Mouse (Mus musculus): ENCODE results near the gene Khdc1c.
"Not testable (repeated sequence)": the region's sequence is repeated elsewhere in the genome, so short reads cannot be mapped to it uniquely, and the experiment has no call there.

Khdc1c gene

DNA sequence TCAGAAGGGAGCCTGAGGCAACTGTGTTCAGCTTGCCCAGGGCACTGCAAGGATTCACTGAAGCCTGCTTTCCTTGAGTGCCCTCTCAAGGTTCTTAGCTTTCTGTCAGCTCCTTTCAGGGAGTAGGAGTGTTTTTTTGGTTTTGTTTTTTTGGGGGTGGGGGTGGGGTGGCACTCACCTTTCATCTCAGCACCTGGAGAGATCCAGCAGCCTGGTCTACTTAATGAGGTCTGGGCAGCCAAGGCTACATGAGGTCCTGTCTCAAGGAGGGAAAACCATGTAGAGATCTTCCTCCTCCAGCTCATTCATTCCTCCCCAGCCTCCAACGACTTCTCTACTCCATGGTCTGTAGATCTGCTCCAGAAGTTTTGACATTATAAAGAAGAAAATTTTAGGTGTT, at the start of gene Khdc1c:
Gene Khdc1c (plus strand): TSS at position 301 of the 400 bp plus-strand sequence.
- DNase-seq: not testable (repeated sequence)

DNA sequence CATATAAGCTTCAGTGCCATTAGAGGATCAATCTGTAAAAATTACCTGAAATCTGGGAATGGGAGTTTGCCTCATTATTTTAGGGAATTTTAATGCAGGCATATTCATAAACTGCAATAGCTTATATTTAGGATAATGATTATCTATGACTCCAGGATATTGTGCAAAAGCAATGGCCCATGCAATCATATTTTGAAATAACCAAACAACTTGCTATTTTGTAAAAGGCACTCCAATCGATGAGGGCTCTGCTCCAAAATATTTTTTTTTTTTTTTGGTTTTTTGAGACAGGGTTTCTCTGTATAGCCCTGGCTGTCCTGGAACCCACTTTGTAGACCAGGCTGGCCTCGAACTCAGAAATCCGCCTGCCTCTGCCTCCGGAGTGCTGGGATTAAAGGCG, 47.9 kb upstream of the Khdc1c start:
- not testable (repeated sequence) for DNase-seq

DNA sequence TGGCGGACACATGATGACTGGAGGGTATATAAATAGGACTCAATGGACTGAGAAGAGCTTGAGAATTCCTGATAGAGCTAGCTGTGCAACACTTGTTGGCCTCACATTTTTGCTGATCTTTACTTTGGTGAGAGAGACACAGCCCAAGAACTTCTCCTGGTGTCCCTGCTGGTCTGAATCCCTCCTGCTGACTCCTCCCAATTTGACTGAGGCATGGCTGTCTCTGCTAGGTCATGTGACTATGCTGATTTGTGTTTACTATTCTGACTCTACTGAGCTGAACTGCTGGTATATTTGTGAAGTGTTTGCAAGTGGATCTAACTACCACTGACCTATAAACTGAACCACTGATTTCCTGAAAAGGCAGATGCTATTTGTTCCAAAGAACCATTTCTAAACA, 46.5 kb upstream of the Khdc1c start:
- no peak for DNase-seq

DNA sequence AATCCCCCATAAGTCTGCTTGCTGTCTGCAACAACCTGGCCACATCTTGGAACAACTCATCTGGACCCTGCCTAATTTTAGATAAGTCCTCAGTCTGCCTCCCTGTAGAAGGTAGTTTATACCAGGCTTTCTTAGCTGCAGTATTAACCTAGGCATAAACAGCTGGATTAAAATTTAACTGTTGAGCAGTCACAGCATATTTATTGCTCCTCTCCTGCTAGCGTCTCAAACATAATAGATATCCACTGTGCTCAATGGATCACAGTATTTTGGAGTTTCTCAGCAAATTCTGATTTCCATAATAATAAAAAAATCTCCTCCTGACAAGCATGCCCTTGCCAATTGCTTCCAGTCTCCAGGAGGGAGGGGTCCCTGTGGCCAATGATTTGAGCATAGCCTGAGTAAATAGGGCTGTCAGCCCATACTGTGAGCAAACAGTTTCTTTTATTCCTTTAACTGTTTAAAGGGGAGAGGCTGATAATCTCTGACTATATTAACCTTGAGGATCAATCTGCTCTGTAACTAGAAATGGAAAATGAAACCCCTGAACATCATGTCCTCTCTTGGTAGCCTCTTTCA, 44.0 kb upstream of the Khdc1c start:
- no peak for DNase-seq

DNA sequence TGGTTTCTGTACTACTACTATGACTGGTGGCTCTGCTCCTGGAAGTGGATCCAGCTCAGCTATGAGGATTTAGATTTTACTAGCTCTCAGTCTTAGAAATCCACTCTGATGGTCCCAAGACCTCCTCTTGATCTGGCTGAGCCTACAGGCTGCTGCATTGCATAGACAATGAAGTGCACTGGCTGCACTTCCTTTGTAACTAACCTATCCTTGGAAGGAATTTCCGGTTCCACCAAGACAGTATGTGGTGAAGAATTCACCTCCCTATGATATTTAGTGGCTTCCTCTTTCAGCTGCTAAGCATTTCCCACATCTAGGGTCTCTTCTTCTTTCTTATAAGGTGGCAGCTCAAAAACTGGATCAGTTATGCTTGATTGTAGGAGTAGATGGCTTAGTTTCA, 43.5 kb upstream of the Khdc1c start:
- DNase-seq: no peak

DNA sequence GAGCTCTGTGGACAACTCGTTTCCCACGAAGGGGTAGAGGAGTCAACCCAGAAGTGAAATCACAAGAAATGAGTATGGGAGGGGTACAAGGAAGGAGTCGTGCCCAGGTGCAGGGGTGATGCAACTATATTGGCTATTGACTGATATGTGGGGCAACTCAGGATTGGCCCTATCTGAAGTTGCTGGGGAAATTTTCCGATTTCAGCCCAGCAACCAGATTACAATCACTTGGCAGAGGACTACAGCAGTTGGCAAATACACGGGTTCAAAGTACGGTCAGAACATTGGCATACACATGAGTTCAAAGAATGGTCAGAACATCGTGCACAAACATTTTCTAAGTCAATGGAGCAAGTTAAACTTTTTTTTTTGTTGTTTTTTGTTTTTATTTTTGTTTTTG, 41.4 kb upstream of the Khdc1c start:
- no peak for DNase-seq

DNA sequence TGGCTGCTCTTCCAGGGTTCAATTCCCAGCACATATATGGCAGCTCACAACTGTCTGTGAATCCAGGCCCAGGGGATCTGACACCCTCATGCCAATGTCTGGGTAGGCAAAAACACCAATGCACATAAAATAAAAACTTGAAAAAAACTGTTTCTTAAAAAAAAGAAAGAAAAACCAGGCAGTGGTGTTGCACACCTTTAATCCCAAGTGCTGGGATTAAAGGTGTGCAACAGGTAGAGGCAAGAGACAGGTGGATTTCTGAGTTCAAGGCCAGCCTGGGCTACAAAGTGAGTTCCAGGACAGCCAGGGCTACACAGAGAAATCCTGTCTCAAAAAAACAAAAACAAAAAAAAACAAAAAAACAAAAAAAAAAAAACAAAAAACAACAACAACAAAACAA, 37.0 kb upstream of the Khdc1c start:
- DNase-seq: not testable (repeated sequence)

DNA sequence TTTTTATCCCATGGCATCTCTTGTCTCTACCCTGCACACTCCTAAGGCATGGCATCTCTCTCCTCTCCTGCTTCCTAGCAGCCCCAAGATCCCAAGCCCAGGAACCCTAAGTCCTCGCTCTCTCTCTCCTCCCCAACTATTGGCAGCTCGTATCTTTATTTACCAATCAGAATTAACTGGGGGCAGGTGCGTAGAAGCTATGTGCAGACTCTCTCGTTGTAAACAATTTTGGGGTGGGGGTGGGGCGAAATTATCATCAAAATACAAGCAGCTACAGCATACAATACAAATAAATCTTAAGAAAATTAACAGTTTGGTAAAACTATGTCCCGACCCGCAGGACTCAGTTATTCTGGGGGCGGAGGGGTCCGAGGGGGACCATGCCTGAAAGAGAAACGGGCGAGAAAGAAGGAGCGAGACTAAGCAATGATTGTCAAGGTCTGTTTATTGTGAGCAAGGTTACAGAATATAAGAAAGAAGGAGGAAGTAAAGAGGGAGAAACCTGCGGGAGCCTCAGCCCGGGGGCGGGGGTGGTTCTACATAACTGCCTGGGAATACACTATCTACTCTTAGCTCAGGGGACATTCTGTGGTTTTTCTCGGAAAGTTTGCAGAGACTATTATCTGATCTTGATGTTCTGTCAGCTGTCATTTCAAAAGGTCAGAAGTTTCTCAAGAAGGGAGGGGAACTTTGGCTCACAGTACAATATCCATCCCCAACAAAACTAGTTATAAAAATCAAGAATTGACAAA, 34.7 kb upstream of the Khdc1c start:
- no peak for DNase-seq

DNA sequence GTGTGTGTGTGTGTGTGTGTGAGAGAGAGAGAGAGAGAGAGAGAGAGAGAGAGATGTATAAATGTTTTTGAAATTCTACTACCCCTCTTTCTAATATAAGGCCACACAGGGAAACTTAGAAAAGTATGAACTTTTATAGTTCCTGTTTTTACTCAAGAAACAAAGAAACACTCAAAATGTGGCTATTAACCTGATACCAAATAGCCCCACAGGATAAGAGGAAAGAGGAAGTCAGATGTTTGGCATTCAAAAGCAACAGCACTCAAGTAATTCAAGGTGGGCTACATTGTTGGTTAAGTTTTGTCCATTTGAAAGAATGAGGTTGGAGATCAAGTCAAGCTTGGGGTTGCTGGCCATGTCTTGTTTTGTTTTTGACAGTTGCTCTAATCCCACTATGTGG, 32.3 kb upstream of the Khdc1c start:
- no peak for DNase-seq

DNA sequence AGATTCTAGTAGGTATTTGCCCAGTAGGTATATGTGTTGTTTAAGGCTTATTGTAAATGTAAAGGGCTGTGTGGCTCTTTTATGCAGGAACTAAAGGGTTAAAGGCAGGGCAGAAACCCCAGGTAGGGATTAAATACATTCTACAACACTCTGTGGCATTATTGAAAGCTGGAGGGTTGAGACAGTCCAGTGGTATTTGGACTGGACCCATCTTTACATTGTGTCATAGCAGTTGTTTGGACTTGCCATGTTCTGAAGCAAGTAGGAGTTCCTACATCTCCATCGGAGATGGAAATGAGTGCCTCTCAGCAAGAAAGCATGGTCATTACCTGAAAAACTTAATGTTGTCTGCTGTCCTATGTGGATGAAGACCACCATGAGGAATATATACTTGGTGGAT, 27.4 kb upstream of the Khdc1c start:
- no peak for DNase-seq

DNA sequence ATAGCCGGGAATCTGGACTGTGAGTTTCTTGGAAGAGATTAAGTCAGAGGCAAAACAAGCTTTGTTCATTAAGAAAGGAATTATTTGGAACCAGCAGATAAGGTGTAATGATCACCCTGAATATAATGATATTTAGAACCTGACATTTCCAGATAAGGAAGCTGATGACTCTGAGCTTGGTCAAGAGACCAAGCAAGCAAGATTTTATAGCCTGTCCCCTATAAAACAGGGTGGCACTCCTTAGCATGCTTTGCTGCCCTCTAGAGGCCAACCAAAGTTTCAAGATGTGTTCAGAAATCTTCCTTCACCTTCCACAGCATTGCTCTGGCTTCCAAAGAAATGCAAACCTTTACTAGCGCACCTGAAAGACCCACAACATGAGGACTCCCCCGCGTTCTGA, 23.9 kb upstream of the Khdc1c start:
- DNase-seq: peak; percentile 38 to 43

DNA sequence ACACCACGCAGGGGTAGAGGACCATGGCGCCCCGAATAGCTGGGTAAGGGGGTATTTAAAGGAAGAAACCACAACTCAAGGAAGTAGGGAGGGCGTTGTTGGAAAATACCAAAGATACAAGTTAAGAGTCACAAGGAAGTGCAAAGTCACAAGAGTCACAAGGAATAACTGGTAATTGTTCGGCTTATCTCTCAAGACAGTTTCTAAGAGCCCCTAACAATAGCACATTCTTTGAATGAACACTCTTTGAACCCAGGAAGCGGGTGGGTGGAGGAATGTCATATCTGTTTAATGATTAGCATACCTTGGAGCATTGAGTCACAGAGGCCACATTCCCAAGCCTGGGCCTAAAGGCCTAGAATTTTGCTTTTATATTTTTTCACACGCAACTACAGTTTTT, 23.4 kb upstream of the Khdc1c start:
- not testable (repeated sequence) for DNase-seq

DNA sequence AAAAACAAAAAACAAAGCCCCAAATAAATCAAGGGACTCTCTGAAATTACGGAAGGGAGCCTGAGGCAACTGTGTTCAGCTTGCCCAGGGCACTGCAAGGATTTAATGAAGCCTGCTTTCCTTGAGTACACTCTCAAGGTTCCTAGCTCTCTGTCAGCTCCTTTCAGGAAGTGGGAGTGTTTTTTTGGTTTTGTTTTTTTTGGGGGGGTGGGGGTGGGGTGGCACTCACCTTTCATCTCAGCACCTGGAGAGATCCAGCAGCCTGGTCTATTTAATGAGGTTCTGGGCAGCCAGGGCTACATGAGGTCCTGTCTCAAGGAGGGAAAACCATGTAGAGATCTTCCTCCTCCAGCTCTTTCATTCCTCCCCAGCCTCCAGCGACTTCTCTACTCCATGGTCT, 18.8 kb upstream of the Khdc1c start, which contains the start of gene Khdc1a:
Gene Khdc1a (plus strand): TSS at position 301 of the 400 bp plus-strand sequence.
- no peak for DNase-seq

DNA sequence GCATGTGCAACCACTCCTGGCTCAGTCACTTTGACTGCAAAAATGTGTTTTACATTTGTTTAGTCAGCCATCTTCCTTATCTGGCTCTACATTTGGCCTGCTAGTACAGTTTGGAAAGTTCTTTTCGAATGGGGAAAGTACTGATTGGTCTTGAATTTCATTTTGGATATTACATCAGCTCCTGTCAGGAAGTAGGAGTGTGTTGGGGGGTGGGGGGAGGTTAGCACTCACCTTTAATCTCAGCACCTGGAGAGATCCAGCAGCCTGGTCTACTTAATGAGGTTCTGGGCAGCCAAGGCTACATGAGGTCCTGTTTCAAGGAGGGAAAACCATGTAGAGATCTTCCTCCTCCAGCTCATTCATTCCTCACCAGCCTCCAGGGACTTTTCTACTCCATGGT, 15.1 kb downstream of the Khdc1c start, which contains the start of gene Khdc1b:
Gene Khdc1b (plus strand): TSS at position 301 of the 400 bp plus-strand sequence.
- no peak for DNase-seq

DNA sequence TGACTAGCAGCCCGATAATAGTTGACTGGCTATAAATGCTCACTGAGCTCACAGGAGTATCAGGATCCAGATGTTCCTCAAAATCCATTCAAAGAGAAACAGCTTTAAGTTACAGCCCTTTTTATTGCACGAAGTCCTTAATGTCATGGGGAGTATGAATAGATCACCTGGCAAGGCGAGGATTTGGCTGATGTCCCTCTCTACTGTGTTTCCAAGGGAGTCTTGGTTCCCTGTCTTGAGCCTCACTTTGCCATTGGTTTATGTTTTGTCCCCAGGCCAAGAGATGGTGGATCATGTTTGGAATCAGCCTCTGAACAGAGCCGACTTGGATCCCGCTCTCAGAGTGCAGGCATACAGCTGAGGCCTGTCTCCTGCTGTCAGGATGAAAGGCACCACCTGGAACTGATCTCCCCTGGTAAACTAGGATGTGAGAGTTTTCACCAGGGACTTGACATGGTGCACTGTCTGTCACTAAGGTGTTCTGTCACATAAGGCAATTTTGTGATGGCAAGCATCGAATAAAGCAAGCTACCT, 23.1 kb downstream of the Khdc1c start:
- no peak for DNase-seq

DNA sequence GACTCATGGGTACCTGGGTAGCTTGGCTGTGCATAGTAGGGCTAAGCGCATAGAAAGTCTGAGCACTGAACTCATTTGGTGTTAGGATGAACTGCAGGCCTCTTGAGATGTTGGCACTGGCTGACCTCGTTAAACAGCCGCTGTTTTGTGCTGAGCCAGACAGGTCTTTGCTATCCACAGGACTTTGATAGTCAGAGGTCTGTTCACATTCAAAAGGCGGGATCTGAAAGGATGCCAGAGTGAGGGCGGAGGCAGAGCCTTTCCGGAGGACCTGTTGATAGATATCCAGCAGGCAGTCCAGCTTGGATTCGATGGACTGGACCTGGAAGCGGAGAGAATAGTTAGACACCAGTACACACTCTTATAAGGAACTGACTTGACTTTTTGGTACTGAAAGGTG, 34.7 kb downstream of the Khdc1c start:
- no peak for DNase-seq

DNA sequence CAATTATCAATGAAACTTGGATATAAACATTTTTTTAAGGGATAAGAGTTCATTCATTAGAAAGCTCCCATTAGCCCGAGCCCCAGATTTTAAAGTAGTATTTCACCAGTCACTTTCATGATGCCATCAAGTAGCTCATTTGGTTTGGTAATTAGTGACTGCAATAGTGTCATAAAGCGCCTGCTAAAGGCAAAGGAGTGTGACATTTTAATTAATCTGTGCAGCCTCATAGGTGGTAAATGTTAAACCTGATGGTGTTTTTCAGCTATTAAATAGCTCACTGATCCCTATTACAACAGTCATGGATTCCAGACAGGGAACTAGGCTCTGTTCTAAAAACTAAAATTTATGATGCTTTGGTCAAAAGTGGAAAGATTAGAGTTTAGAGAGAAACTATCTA, 39.1 kb downstream of the Khdc1c start:
- DNase-seq: no peak

DNA sequence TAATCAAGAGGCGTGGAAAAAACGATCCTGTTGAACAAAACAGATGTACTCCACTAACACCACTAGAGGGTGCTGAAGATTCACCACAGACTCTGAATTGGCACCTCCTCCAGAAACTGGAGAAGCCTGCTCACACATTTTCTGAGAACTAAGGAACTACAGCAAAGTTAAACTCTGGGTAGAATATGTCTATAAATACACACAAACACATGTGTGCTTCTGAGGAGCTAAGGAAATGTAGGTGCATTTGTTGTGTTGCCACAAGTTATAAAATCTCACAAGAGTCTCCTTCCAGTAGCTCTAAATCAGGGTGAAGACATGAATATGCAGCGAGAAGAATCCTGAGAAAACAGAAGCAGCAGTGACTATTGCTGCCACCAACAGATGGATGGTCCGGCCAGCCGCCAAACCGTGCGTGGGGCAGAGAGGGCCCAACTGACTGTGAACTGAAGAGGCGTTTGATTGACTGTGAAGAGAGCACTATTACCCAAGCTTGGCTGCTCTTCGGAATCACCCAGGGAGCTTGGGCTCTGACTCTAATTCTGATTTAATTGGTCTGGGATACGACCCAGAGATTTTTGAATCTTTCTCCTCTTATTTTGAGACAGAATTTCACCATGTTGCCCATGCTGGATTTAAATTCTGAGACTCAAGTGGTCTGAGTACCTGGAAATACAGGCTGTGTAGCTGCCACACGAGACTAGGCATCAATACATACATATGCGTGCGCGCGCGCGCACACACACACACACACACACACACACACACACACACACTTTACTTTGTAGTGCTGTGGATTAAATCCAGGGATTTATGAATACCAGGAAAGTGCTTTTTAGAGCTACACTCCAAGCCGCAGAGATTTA, 43.4 kb downstream of the Khdc1c start:
- DNase-seq: peak; percentile 75 to 81

DNA sequence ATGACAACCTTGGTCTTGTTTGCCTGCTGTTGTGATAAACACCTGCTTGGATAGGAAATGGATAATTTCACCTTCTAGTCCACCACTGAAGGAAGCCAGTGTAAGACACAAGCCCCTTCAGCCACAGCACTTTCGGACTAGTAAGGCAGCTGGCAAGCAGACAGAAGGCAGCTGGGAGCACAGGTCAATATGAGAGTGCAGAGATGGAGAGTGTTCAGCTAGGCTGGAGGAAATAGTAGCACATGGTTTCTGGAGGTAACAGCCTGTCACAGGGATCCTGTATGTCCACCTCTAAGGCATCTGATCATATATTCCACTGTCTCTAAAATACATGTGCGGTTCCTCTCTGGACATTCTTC, 44.0 kb downstream of the Khdc1c start:
- DNase-seq: no peak

DNA sequence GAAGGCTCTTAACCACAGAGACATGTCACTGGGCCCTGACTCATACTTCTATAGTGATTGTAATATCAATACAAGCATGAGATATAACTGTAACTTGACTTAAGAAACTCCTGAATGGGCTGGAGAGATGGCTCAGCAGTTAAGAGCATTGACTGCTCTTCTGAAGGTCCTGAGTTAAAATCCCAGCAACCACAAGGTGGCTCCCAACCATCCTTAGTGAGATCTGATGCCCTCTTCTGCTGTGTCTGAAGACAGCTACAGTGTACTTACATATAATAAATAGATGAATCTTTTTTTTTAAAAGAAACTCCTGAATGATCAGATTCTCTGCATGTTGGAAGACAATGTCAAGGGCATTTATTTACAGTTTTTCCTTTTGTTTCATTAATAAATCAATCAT, 51.2 kb downstream of the Khdc1c start:
- no peak for DNase-seq
